Mouse (Mus musculus) layer of hippocampus, adult 2 months (tissue): ENCODE measurements around the gene Dnajb3. TPM values are rescaled to one million over a fixed set of nuclear protein-coding genes. Genes with fewer than 3 reads are reported as not detected.

Experiments
- DNase-seq, 2 experiments: peaks; one replicate each; pipeline ENCODE4 v3.0.0; 2022; ENCODE audit warnings: low spot score in 2 of 2
- H3K27ac ChIP-seq: fragments of 200-600 bp; 2 replicates; pipeline ENCODE4 v1.8.1; 2022
- H3K4me3 ChIP-seq: fragments of 200-600 bp; 2 replicates; pipeline ENCODE4 v1.8.1; 2022; ENCODE audit warnings: mild to moderate bottlenecking
- CTCF ChIP-seq: fragments of 200-600 bp; conservative IDR thresholded peaks from 2 replicates; pipeline ENCODE4 v1.8.1; 2022; ENCODE audit warnings: antibody characterized with exemption, mild to moderate bottlenecking, moderate library complexity
- total RNA-seq, 2 experiments: library from RNA; stranded (reverse); gene quantifications; 2 replicates each; pipeline ENCODE4 v1.2.3; 2021

Dnajb3 gene
- total RNA-seq, 2 experiments from 2014 or later = 2.9 to 3.8 TPM

- no peak for DNase-seq
- H3K4me3 ChIP-seq = no peak overlapping the region
- TF ChIP-seq CTCF = no peak
- H3K27ac ChIP-seq = no peak overlapping the region
These were observed 12.0 kb upstream of the Dnajb3 start for GRCm38 (mm10) chr1:88217576-88217975.

- Histone ChIP-seq H3K4me3 (no peak overlapping the region), H3K27ac (no peak overlapping the region)
- peak; percentile 50 for TF ChIP-seq CTCF
- DNase-seq = no peak
These were observed 11.6 kb upstream of the Dnajb3 start for GRCm38 (mm10) chr1:88217144-88217543.

GRCm38 (mm10) chr1:88216551-88216950 lies 11.0 kb upstream of the Dnajb3 start:
- H3K4me3 ChIP-seq = no peak overlapping the region
- no peak for DNase-seq
- no peak for TF ChIP-seq CTCF
- no peak overlapping the region for H3K27ac ChIP-seq

GRCm38 (mm10) chr1:88215466-88216380 lies 10.1 kb upstream of the Dnajb3 start:
- Histone ChIP-seq H3K4me3 (no peak overlapping the region), H3K27ac (no peak overlapping the region)
- TF ChIP-seq CTCF = no peak
- no peak for DNase-seq

- Histone ChIP-seq H3K4me3 (no peak overlapping the region), H3K27ac (no peak overlapping the region)
- no peak for TF ChIP-seq CTCF
- DNase-seq = no peak
These were observed 8.9 kb upstream of the Dnajb3 start for GRCm38 (mm10) chr1:88214462-88214952.

- no peak for DNase-seq
- no peak overlapping the region for H3K27ac ChIP-seq
- H3K4me3 ChIP-seq = no peak overlapping the region
- TF ChIP-seq CTCF = no peak
These were observed 8.3 kb upstream of the Dnajb3 start for GRCm38 (mm10) chr1:88213766-88214461.

- TF ChIP-seq CTCF = no peak
- H3K4me3 ChIP-seq = no peak overlapping the region
- H3K27ac ChIP-seq = no peak overlapping the region
- DNase-seq = no peak
These were observed 7.5 kb upstream of the Dnajb3 start for GRCm38 (mm10) chr1:88213061-88213460.

- TF ChIP-seq CTCF = no peak
- H3K4me3 ChIP-seq = no peak overlapping the region
- no peak for DNase-seq
- H3K27ac ChIP-seq = no peak overlapping the region
These were observed 6.9 kb upstream of the Dnajb3 start for GRCm38 (mm10) chr1:88212341-88213045.

GRCm38 (mm10) chr1:88211812-88212211 lies 6.2 kb upstream of the Dnajb3 start, which contains the start of gene Ugt1a1:
TSS of gene Ugt1a1 (plus strand) at chr1:88211959.
- no peak within 1 kb of the TSS for H3K27ac ChIP-seq
- DNase-seq = no peak
- no peak for TF ChIP-seq CTCF
- H3K4me3 ChIP-seq = no peak within 1 kb of the TSS

- Histone ChIP-seq H3K4me3 (no peak overlapping the region), H3K27ac (no peak overlapping the region)
- DNase-seq = no peak
- no peak for TF ChIP-seq CTCF
These were observed 1.4 kb upstream of the Dnajb3 start for GRCm38 (mm10) chr1:88206843-88207479.

GRCm38 (mm10) chr1:88200456-88200855 lies 5.1 kb downstream of the Dnajb3 start, which contains the start of gene Ugt1a2:
TSS of gene Ugt1a2 (plus strand) at chr1:88200601.
- TF ChIP-seq CTCF = no peak
- H3K27ac ChIP-seq = no peak within 1 kb of the TSS
- no peak for DNase-seq
- H3K4me3 ChIP-seq = no peak within 1 kb of the TSS

GRCm38 (mm10) chr1:88199996-88200395 lies 5.6 kb downstream of the Dnajb3 start:
- Histone ChIP-seq H3K27ac (no peak overlapping the region), H3K4me3 (no peak overlapping the region)
- TF ChIP-seq CTCF = no peak
- DNase-seq = no peak

GRCm38 (mm10) chr1:88197443-88197842 lies 8.1 kb downstream of the Dnajb3 start:
- H3K4me3 ChIP-seq = no peak overlapping the region
- DNase-seq = no peak
- no peak overlapping the region for H3K27ac ChIP-seq
- TF ChIP-seq CTCF = no peak
